Mouse (Mus musculus): ENCODE measurements around the gene Tcf7l1.

Tcf7l1 gene

GRCm38 (mm10) chr6:72787322-72787947, 1.6 kb downstream of the Tcf7l1 start:
- peak; percentile 99 for DNase-seq (ENCODE audit: low read depth, low spot score)

GRCm38 (mm10) chr6:72783780-72784179, 5.3 kb downstream of the Tcf7l1 start:
- no peak for DNase-seq (ENCODE audit: low read depth, low spot score)

GRCm38 (mm10) chr6:72778779-72779776, 10.0 kb downstream of the Tcf7l1 start:
- DNase-seq (ENCODE audit: low read depth, low spot score), result peak; percentile 52

- no peak for DNase-seq (ENCODE audit: low read depth, low spot score)
These were observed 11.8 kb downstream of the Tcf7l1 start for GRCm38 (mm10) chr6:72777212-72777611.

- DNase-seq (ENCODE audit: low read depth, low spot score), result no peak
These were observed 14.8 kb downstream of the Tcf7l1 start for GRCm38 (mm10) chr6:72774275-72774674.

- DNase-seq (ENCODE audit: low read depth, low spot score), result peak; percentile 76
These were observed 18.9 kb downstream of the Tcf7l1 start for GRCm38 (mm10) chr6:72769915-72770776.

GRCm38 (mm10) chr6:72769343-72769742, 19.7 kb downstream of the Tcf7l1 start:
- DNase-seq (ENCODE audit: low read depth, low spot score), result no peak

GRCm38 (mm10) chr6:72768804-72769203, 20.2 kb downstream of the Tcf7l1 start:
- no peak for DNase-seq (ENCODE audit: low read depth, low spot score)

- DNase-seq (ENCODE audit: low read depth, low spot score), result peak; percentile 57
These were observed 21.0 kb downstream of the Tcf7l1 start for GRCm38 (mm10) chr6:72768097-72768496.

GRCm38 (mm10) chr6:72763616-72764015, 25.4 kb downstream of the Tcf7l1 start:
- peak; percentile 62 for DNase-seq (ENCODE audit: low read depth, low spot score)

GRCm38 (mm10) chr6:72761645-72762044, 27.4 kb downstream of the Tcf7l1 start:
- no peak for DNase-seq (ENCODE audit: low read depth, low spot score)

GRCm38 (mm10) chr6:72758239-72759017, 30.6 kb downstream of the Tcf7l1 start:
- DNase-seq (ENCODE audit: low read depth, low spot score), result peak; percentile 91

- DNase-seq (ENCODE audit: low read depth, low spot score), result no peak
These were observed 33.7 kb downstream of the Tcf7l1 start for GRCm38 (mm10) chr6:72755267-72755889.

GRCm38 (mm10) chr6:72754215-72754614, 34.8 kb downstream of the Tcf7l1 start:
- no peak for DNase-seq (ENCODE audit: low read depth, low spot score)

GRCm38 (mm10) chr6:72753782-72754181, 35.3 kb downstream of the Tcf7l1 start:
- DNase-seq (ENCODE audit: low read depth, low spot score), result peak; percentile 85

- no peak for DNase-seq (ENCODE audit: low read depth, low spot score)
These were observed 36.2 kb downstream of the Tcf7l1 start for GRCm38 (mm10) chr6:72752824-72753223.

- no peak for DNase-seq (ENCODE audit: low read depth, low spot score)
These were observed 37.8 kb downstream of the Tcf7l1 start for GRCm38 (mm10) chr6:72751210-72751609.

- no peak for DNase-seq (ENCODE audit: low read depth, low spot score)
These were observed 40.1 kb downstream of the Tcf7l1 start for GRCm38 (mm10) chr6:72748882-72749437.

- no peak for DNase-seq (ENCODE audit: low read depth, low spot score)
These were observed 40.6 kb downstream of the Tcf7l1 start for GRCm38 (mm10) chr6:72748421-72748820.

GRCm38 (mm10) chr6:72747814-72748213, 41.2 kb downstream of the Tcf7l1 start:
- no peak for DNase-seq (ENCODE audit: low read depth, low spot score)
